In genomic region chr5:120953974-120954373, GRCm38 (mm10) we compare ENCODE assay signal across 9 mouse cellular contexts. TPM values are rescaled to one million over a fixed set of nuclear protein-coding genes. Genes with fewer than 3 reads are reported as not detected.
DNase-seq lines count a peak whose midpoint lies in the region; ATAC-seq and TF ChIP-seq lines count a peak whose summit lies in the region.
"Had no signal": no experiment of that assay in that cellular context is flagged by ENCODE, and none has a peak within 500 bp of the region (broad histone marks: within the 10 kb centered on the region; RNA-seq: fewer than 3 reads in every experiment).

No protein-coding gene starts in this region.

- no peak for TF ChIP-seq POLR2A in bone marrow macrophage, adult 2 months (IDR thresholded peaks at IDR 0.05; ENCODE audit: borderline replicate concordance, low read depth, low read length)

- TF ChIP-seq CTCF in bone marrow macrophage, adult 2 months (IDR thresholded peaks at IDR 0.05; ENCODE audit: low read depth, low read length), result peak; percentile 91

- no peaks in the 10 kb centered on the region for H3K4me1 ChIP-seq in ES-E14 (ENCODE audit: control insufficient read depth in 2 of 2, insufficient read depth in 2 of 2, low read length in 2 of 2, poor library complexity in 1 of 2)
- H3K4me1 ChIP-seq in bone marrow macrophage, adult 2 months (ENCODE audit: control insufficient read depth, insufficient read depth, low read length), result no peaks in the 10 kb centered on the region
- 0 out of 2 replicates have a peak, but pooled peaks cover 3% of the 10 kb centered on the region for H3K4me1 ChIP-seq in embryonic facial prominence, embryonic 10.5 days

- H3K9ac ChIP-seq in ES-E14 (ENCODE audit: insufficient read depth, low read depth, low read length, poor library complexity, severe bottlenecking), result no peak overlapping the region

- DNase-seq in layer of hippocampus, adult 11-12 months (ENCODE audit: low spot score), result peak; percentile 46
- no peak for DNase-seq in layer of hippocampus, adult 9-11 months
- peak; percentile 37 for DNase-seq in ES-E14 (ENCODE audit: low read depth, low spot score)
- DNase-seq in embryonic facial prominence, embryonic 10.5 days (ENCODE audit: low spot score), result peak; percentile 56
- no peak for DNase-seq in ovary, postnatal 10 days (ENCODE audit: low spot score)

- H3K36me3 ChIP-seq in ES-E14 (ENCODE audit: control insufficient read depth, insufficient read depth, low read length, poor library complexity, severe bottlenecking), result no peaks in the 10 kb centered on the region
- no peaks in the 10 kb centered on the region for H3K36me3 ChIP-seq in embryonic facial prominence, embryonic 10.5 days (replicated peaks)

- peak; percentile 75 for ATAC-seq in megakaryocyte progenitor cell, adult 5-6 weeks (replicated peaks; ENCODE audit: poor library complexity)
- ATAC-seq in activated CD4-positive, CD25-positive, alpha-beta regulatory T cell, adult 4 months, result no peak

- H3K27me3 ChIP-seq in embryonic facial prominence, embryonic 10.5 days (replicated peaks; ENCODE audit: low read depth, poor library complexity, severe bottlenecking), result no peaks in the 10 kb centered on the region

- no peak overlapping the region for H3K27ac ChIP-seq in ES-E14 (ENCODE audit: insufficient read depth, low read depth, low read length, poor library complexity, severe bottlenecking)
- no peak overlapping the region for H3K27ac ChIP-seq in bone marrow macrophage, adult 2 months (ENCODE audit: insufficient read depth, low read depth, low read length)
- H3K27ac ChIP-seq in embryonic facial prominence, embryonic 10.5 days (replicated peaks), result no peak overlapping the region

- WGBS in embryonic facial prominence, embryonic 10.5 days, result 18% methylated on average over 5 of the region's 5 CpGs

- in situ Hi-C loops in ES-E14 (cut with MboI; ENCODE audit: low sequenced_read_pairs in 2 of 2, unreplicated experiment in 2 of 2), result no loop called here

- H3K4me3 ChIP-seq in ES-E14 (ENCODE audit: insufficient read depth in 1 of 2, low read depth in 1 of 2, low read length in 2 of 2, poor library complexity in 1 of 2, severe bottlenecking in 1 of 2), result no peak overlapping the region
- H3K4me3 ChIP-seq in bone marrow macrophage, adult 2 months (ENCODE audit: insufficient read depth, low read length), result no peak overlapping the region
- no peak overlapping the region for H3K4me3 ChIP-seq in embryonic facial prominence, embryonic 10.5 days

- H3K9me3 ChIP-seq in ES-E14 (ENCODE audit: control insufficient read depth, insufficient read depth, low read depth, low read length), result no peaks in the 10 kb centered on the region
- 0 out of 2 replicates have a peak, but pooled peaks cover under 1% of the 10 kb centered on the region for H3K9me3 ChIP-seq in embryonic facial prominence, embryonic 10.5 days

TF ChIP-seq in ES-E14, 5 proteins besides CTCF, POLR2A, EP300 and RAD21:
- TF ChIP-seq ZC3H11A (IDR thresholded peaks at IDR 0.05; ENCODE audit: borderline replicate concordance, low read depth, low read length) (peak; percentile 68), CHD2 (IDR thresholded peaks at IDR 0.05; ENCODE audit: low read depth, low read length) (no peak)

RNA-seq across cellular contexts. Expression of gene Oas1d, which starts 39.6 kb away (rescaled TPM):
- total RNA-seq in ES-E14 (2012; rRNA removed), result 0.63 and 1.2 TPM in 2 replicates
- polyA plus RNA-seq in bone marrow macrophage, adult 2 months (2012; ENCODE audit: insufficient read depth, insufficient read length, missing spikeins), result not detected in 2 replicates
- polyA plus RNA-seq in embryonic facial prominence, embryonic 10.5 days (2016; fragmentation: Nextera tagmentation; extraction: Ambion mirVana), result not detected in 2 replicates
- total RNA-seq in megakaryocyte progenitor cell, adult 5-6 weeks (2015), result not detected in 2 replicates
- not detected in 2 replicates for total RNA-seq in megakaryocyte progenitor cell, adult 5-6 weeks (2017)
- under 1 TPM in 1 of 2 experiments, not detected in 1; 0.17 TPM for polyA plus RNA-seq in activated CD4-positive, CD25-positive, alpha-beta regulatory T cell, adult 4 months (2017; shearing (Covaris generic))
- total RNA-seq: left cerebral cortex, postnatal 36 days had no signal

RNA-seq across cellular contexts. Expression of gene Oas1a, which starts 46.7 kb away (rescaled TPM):
- 7.8 and 10.7 TPM in 2 replicates for total RNA-seq in ES-E14 (2012; rRNA removed)
- 89.3 and 92.0 TPM in 2 replicates for polyA plus RNA-seq in bone marrow macrophage, adult 2 months (2012; ENCODE audit: insufficient read depth, insufficient read length, missing spikeins)
- 0.30 and 0.59 TPM in 2 replicates for polyA plus RNA-seq in embryonic facial prominence, embryonic 10.5 days (2016; fragmentation: Nextera tagmentation; extraction: Ambion mirVana)
- 9.6 and 12.0 TPM in 2 replicates for total RNA-seq in megakaryocyte progenitor cell, adult 5-6 weeks (2015)
- 11.3 and 12.0 TPM in 2 replicates for total RNA-seq in megakaryocyte progenitor cell, adult 5-6 weeks (2017)
- polyA plus RNA-seq in activated CD4-positive, CD25-positive, alpha-beta regulatory T cell, adult 4 months (2017; shearing (Covaris generic)), result 10 to 100 TPM; 33.6 to 48.3 TPM

RNA-seq across cellular contexts. Expression of gene Rph3a, which starts 55.9 kb away (rescaled TPM):
- total RNA-seq in ES-E14 (2012; rRNA removed), result 0.09 TPM in 1 of 2 replicates, not detected in the other
- not detected in 2 replicates for polyA plus RNA-seq in bone marrow macrophage, adult 2 months (2012; ENCODE audit: insufficient read depth, insufficient read length, missing spikeins)
- polyA plus RNA-seq in embryonic facial prominence, embryonic 10.5 days (2016; fragmentation: Nextera tagmentation; extraction: Ambion mirVana), result 0.14 and 0.20 TPM in 2 replicates
- not detected in 2 replicates for total RNA-seq in megakaryocyte progenitor cell, adult 5-6 weeks (2015)
- total RNA-seq in megakaryocyte progenitor cell, adult 5-6 weeks (2017), result not detected in 2 replicates
- polyA plus RNA-seq in activated CD4-positive, CD25-positive, alpha-beta regulatory T cell, adult 4 months (2017; shearing (Covaris generic)), result not detected

Comparison
In these comparisons a context has a peak if more than half of its experiments do, and no peak if none do; other contexts are left out.
1. DNase-seq: peak in layer of hippocampus, adult 11-12 months (single experiment), ES-E14 (single experiment) and embryonic facial prominence, embryonic 10.5 days (single experiment); none in layer of hippocampus, adult 9-11 months (single experiment) and ovary, postnatal 10 days (single experiment).
2. RNA of gene Oas1a, which starts 46.7 kb away (polyA plus RNA-seq): 89.3 to 92.0 TPM in bone marrow macrophage, adult 2 months and 33.6 to 48.3 TPM in activated CD4-positive, CD25-positive, alpha-beta regulatory T cell, adult 4 months; 0.30 to 0.59 TPM in embryonic facial prominence, embryonic 10.5 days; every median in the first group is over 10 times any median in the second.